Mouse (Mus musculus): Measurements from ENCODE around the gene Jdp2.

The Jdp2 gene

DNA sequence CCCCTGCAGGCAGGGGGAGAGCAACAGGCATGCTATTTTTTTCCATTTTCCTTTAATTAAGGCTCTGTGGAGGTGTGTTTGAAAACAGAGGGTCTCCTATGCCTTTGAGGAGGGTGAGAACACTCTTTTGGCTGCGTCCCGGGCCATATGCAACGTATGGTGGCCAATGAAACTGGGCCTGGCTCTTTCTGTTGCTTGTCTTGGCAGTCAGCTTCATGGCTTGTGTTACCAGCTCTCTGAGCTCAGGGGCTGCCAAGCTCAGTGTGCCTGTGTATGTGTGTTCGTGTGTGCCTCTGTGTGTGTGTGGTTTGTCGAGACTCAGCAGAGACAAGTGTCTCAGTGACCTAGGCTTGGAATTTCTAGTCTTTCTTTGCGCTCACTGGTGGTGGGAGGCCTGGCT is 2.7 kb downstream of the Jdp2 start:
- no peak for DNase-seq (ENCODE audit: low spot score)

DNA sequence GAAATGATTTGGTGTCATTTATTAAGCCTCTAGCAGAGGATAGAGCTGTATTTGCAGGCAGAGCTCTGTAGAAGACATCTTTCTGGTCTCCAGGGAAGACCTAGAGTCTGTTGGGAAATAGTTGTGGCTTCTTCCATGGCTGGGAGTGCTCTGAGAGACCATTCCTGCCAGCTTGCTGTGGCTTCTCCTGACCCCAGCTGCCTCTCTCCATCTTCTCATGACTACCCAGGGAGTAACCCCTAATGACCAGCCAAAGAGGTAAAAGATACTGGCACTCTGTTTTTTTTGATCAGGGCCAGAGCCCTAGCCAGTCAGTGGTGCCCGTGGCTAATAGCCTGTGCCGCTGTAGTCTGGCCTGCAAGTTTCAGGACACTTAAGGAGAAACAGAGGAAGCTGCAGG is 3.3 kb downstream of the Jdp2 start:
- no peak for DNase-seq (ENCODE audit: low spot score)

GRCm38 (mm10) chr12:85602811-85603210 is 4.0 kb downstream of the Jdp2 start:
- DNase-seq (ENCODE audit: low spot score) = no peak

GRCm38 (mm10) chr12:85603767-85604166 is 4.9 kb downstream of the Jdp2 start:
- no peak for DNase-seq (ENCODE audit: low spot score)

- no peak for DNase-seq (ENCODE audit: low spot score)
These were observed 5.6 kb downstream of the Jdp2 start for GRCm38 (mm10) chr12:85604301-85604998.

DNA sequence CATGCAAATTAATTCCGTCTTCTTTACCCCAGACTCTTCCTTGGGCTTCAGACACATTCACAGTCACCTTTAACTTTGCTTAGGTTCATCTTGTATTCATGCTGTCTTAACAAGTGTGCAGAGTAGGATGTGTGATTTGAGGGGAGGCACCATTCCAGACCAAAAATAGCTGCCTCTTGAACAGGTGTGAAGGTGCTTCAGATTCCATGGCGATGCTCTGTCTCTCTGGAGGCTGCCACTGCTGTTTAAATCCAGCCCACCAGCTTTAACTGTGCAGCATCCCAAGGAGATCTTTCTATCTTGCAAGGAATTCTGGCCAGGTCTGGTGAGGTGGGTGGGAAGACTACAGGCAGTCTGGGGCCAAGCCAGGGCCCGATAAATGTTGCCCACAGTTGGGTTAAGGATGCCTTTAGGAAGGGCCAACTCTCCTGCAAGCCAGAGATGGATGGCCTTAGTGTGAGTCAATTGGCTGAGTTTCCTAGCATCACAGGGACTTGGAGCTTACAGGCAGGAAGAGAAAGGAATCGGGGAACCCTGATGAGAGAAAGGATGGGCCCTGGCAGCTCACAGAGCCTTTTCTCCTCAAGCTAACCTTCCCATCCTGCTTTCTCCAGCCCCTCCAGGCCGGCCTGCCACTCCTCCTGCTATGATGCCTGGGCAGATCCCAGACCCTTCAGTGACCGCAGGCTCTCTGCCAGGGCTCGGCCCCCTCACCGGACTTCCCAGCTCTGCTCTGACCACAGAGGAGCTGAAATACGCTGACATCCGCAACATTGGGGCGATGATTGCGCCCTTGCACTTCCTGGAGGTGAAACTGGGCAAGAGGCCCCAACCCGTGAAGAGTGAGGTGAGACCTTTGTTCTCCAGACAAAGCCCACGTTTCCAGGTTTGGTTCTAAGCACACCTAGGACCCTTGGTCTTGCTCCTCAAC is 9.0 kb downstream of the Jdp2 start:
- DNase-seq (ENCODE audit: low spot score) = no peak

- no peak for DNase-seq (ENCODE audit: low spot score)
These were observed 11.3 kb downstream of the Jdp2 start for GRCm38 (mm10) chr12:85610167-85610566.

GRCm38 (mm10) chr12:85614090-85614489 is 15.3 kb downstream of the Jdp2 start:
- DNase-seq (ENCODE audit: low spot score) = no peak

GRCm38 (mm10) chr12:85615486-85615885 is 16.7 kb downstream of the Jdp2 start:
- no peak for DNase-seq (ENCODE audit: low spot score)

DNA sequence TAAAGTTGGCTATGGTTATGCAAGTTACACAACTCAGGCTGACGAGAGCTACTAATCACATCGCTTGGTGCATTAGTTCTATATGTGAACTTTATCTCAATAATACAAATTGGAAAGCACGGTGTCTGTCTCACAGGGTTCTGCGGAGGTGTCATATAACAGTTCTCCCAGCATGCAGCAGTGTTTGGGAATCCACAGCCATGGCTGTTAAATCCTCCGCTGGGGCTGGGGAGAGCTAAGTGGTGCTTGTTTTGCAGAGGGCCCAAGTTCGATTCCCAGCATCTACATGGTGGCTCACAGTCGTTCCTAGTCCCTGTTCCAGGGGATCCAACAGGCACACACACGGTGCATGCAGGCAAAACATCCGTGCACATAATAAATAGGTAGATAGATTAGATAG is 19.1 kb downstream of the Jdp2 start:
- no peak for DNase-seq (ENCODE audit: low spot score)

GRCm38 (mm10) chr12:85618430-85618829 is 19.6 kb downstream of the Jdp2 start:
- DNase-seq (ENCODE audit: low spot score) = no peak

- DNase-seq (ENCODE audit: low spot score) = no peak
These were observed 20.6 kb downstream of the Jdp2 start for GRCm38 (mm10) chr12:85619283-85619897.

DNA sequence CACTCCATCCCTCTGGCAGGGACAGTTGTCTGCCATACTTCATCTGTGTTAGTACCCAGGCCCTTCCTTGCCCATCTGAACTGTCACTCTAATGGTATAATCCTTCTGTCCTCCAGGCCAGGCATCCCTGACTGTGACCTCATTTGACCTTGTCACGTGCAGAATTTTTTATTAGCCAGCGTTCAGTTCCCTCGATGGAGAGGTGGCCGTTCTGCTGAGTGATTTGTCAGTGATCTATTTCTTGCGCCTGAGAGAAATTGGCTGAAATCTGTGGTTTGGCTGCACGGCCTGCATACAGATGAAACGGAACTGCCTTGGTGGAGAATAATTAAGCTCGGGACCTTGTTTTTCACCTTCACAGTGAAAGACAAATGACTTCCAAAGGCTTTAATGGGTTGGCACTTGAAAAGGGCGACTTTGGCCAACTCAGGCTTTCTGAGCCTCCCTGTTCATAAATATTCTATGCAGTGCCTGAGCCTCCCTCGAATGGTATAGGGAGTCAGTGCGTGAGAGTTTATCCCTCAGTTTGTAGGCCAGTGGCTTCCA is 21.1 kb downstream of the Jdp2 start:
- no peak for DNase-seq (ENCODE audit: low spot score)

DNA sequence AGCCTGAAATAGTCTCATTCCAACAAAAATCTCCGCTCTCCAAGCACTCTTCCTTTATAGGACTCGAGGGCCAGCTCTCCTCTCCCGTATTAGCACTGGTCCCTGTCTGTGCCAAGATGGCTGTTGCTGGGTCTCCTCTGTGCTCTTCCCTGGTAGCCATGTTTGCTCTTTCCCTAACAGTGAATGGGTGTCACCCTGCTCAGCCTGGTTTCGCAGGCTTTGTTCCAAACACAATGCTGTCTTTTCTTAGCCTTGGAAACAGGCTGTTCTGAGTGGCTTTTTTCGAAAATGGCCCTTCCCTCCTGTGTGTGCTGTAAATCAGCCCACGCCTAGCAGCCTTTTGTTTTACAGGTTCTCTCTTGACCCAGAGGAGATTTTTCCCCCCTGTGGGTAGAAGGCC is 22.2 kb downstream of the Jdp2 start:
- no peak for DNase-seq (ENCODE audit: low spot score)

GRCm38 (mm10) chr12:85621673-85622072 is 22.8 kb downstream of the Jdp2 start:
- no peak for DNase-seq (ENCODE audit: low spot score)

DNA sequence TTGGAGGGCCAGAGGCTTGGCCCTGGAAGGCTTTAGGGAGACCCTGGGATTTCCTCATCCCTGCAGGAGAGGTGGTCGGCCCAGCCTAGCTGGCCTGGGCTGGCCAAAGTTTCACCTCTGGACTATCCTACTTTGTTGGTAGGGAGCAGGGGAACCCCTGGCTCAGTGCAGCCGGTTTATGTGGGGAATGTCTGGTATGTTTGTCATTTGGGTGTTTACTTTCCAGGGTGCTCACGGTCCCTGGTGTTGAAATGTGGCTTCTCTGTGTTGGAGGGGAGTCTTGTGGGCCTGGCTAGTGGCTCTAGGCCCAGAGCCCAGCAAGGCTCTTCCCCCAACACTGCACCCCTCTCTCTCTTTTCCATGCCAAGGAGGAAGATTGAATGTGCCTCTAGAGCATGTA is 24.9 kb downstream of the Jdp2 start:
- no peak for DNase-seq (ENCODE audit: low spot score)

- no peak for DNase-seq (ENCODE audit: low spot score)
These were observed 25.8 kb downstream of the Jdp2 start for GRCm38 (mm10) chr12:85624652-85625051.

- DNase-seq (ENCODE audit: low spot score) = no peak
These were observed 27.0 kb downstream of the Jdp2 start for GRCm38 (mm10) chr12:85625852-85626251.

DNA sequence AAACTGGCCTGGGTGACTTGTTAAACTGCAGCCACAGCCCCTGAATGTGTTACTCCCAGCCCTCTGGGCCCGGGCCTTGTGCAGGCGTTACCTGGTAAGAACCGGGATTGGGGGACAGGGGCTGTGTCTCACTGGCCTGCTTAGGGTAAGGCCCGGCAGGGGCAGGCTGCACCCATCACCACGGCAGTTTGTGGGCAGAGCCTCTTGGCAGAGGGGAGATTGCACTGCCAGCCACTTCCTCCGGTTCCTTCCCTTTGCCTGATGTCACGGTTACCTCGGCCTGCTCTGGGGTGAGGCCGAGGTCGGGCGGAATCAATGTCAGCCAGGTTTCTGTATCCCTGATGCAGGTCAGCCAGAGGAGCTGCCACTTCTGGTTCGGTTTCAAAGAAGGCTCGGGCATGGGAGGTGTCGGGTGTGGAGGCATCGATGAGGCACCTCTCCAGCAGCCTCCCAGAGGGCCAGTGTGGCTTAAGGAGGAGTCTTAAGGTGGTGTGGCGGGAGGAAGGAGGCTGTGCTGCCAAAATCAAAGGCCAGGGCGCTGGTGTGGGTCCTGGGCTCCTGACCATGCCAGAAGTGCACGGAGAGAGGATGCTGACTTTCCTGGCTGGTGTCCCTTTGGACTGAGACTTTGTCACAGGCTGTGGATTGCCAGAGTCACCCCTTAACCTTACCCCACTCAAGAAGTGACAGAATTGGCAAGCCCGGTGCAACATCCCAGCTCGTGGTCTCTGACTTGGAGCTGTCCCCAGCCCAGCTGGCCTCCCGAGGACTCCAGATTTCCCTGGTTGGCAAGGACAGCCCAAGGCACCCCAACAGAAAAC is 31.0 kb downstream of the Jdp2 start:
- no peak for DNase-seq (ENCODE audit: low spot score)

- DNase-seq (ENCODE audit: low spot score) = no peak
These were observed 32.4 kb downstream of the Jdp2 start for GRCm38 (mm10) chr12:85631196-85631595.

DNA sequence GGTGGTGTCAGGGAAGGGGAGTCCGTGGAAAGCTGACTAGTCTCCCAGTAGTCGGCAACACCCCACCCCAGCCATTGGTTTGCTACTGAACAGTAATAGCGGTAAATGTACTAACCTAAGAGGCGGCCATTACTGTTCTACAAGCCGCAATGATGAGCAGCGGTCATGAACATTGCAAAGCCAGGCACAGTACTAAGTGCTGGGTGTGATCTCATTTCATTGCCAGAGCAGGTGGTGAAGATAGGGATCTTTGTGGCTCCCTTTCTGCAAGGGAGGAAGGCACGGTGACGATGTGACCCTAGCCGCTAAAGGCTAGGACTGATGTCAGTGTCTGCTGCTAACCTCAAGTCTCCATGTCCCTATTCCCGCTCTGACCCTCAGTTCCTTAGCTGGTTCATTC is 33.5 kb downstream of the Jdp2 start:
- no peak for DNase-seq (ENCODE audit: low spot score)

DNA sequence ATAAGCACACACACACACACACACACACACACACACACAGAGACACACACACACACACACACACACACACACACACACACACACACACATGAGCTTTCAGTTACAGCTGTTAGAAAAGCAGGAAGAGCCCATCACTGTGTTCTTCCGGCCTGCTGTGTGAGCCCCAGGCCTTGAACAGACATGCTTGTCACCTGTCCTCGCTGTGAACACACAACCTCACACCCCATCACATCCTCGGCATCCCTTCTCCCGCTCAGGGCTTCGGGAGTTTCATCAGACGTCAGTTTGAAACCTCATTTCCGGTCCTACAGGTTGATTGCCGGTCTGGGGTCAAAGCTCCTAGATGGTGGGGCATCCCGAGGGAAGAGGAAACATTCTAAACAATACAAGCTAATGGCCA is 39.1 kb downstream of the Jdp2 start:
- no peak for DNase-seq (ENCODE audit: low spot score)
